Mouse (Mus musculus) right cerebral cortex, postnatal 10 days (tissue): ENCODE measurements at regions not wholly inside any gene's neighbourhood (a gene's known extent, or its start where the extent isn't known, plus 50 kb on each side); places are given as distances from the start of the nearest gene placed in this dataset.

Source experiments
- DNase-seq, 2 experiments: peaks; one replicate each; pipeline ENCODE4 v3.0.0; 2021; ENCODE audit warnings: low spot score in 2 of 2

DNA sequence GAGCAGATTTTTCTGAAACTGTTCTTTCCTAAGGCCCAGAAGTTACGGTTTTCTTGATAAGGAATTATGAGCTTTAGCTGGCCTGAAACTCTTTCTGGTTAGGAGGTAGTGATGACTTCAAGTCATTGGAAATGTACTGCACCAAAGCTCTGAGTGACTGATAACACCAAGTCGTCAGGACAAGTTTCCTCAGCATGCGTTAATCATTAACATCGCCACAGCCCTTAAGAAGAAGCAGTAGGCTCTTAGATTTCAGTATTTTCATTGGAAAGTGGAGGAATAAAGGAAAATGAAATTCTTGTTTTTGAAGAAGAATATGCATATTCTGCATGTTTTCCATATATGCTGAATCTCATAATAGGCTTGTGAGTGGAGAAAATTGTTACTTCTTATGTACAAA is 390.3 kb upstream of the Gm11114 start:
- no peak for DNase-seq

DNA sequence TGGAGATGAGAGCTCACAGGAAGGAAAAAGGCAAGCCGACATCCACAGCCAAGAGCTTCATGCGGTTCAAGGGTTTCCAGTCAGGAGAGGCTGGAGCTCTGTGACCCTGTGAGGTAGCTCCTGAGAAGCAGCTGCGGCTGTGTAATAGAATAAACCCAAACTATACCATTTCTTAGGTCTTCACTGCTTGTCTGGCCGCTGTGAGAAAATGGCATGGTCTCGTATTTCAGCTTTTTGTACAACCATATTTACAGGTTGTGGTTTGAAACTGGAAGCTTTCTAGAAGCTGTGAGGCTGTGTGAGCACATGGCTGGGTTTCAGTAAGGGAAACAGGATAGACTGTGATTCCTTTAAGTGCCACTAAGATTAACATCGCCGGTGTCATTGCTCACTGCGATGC is 388.6 kb upstream of the Gm11114 start:
- DNase-seq, result no peak

DNA sequence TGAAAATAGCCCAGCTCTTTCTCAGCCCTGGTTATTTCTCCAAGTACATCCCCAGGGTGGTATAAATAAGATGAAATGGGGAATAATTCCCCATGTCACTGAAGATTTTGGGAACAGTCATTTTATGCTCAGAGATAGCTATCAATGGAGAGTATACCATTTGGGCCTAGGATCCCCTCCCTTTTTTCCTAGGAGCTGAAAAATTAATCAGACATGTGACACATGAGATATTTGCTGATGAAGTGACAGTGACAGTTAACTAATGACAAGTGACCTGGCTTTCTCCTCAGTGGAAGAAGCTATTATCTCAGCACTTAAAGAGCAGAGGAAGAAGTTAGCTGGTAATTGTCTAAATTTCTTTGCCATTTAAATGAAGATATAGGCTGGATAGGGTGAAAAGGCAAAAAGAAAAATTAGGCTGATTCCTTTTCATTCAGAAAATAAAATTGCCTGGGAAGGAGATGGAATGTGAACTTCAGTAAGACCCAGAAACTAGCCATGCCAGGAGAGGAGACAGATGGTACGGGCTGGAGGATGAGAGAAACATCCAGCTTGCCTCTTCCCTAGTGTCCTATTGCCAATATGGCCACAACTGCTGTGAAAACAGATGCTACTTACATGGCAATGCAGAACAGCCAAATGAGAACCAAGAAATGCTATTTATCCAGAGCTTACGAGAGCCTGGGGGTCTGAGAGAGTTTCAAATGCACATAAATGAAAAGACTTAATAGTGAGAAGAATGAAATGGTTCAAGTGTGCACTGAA is 376.1 kb upstream of the Gm11114 start:
- no peak for DNase-seq

DNA sequence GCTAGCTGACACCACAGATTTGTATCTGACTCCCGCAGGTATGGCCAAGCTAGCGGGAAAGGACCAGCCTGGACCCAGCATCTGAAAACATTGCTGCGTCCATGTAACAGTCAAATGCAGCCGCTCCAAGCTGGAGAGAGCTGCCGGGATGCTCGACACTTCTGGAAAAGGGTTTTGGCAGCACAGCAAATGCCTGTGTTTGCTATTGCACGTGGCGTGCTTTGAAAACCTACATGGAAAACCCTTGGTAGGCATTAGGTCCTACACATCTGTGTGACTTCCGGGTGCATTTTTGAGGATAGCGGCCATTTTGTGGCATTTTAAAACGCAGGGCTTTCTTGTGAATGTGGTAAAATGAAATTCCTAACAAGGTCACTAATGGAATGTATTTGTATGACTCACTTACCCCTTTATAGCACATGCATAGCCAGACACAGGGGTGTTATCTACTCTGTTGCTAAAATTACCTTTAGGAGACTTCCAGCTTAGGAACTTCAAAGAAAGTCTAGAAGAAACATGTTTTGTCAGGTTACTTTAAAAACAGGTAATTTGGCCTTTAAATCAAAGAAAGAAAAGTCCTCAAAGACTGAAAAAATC is 345.9 kb upstream of the Gm11114 start:
- no peak for DNase-seq

DNA sequence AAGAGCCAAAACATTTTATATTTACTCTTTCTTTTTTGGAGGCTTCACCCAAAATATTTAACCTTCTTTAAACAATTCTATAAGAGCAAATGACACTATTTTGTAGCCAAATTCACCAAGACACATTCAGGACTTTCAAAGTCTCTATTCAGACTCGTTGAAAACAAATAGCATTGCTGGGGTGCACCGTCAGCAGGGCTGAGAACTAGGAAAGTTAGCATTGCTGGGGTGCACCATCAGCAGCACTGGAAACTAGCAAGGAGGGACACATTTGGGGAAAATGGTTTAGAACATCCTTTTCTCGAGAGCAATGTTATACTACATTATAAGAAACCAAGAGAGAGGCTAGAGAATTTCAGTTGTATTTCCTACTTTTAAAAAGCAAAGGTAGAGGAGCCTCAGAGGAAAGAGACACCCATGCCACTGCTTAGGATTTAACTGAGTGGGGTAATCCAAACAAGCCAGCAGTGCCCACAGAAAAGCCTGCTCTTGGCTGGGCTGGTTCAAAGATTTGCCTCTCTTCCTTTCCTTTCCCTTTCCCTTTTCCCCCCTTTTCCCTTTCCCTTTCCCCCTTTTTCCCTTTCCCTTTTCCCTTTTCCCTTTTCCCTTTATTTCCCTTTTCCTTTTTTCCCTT is 342.5 kb upstream of the Gm11114 start:
- DNase-seq, result no peak

DNA sequence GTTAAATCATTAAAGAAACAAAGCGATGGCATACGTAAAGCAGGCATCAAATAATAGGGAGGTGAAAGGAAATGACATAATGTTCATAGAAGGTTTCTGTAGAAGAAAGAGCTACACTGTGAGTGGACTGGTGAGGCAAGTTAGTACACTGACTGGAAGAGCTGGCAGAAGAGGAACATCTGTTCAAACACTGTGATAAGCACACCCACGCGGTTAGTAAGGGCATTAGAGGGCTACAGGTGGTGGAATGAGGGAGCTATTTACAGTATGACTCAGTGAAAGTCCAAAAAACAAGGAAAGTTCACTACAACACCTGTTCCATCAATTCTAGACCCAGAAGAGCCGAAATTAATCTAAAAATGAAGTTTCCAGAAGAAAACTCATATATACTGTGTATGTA is 335.1 kb upstream of the Gm11114 start:
- DNase-seq, result no peak

DNA sequence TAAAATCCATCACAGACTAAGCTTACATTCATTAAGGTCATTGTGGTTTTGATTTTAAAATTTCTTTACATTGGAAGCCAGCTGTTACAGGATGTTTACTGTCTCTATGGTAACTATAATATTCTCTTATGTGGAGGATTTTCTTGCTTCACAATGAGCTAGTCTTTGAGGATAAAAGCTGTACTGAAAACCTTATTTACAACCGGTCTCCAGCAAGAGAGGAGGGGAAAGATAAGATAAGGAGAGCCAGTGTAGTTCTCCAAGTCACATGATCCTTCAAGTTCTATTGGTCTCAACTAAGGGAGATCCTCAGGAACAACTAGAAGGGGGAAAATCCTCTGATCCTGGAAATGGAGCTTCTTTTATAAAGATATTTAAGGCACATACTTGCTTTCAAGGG is 309.2 kb upstream of the Gm11114 start:
- DNase-seq, result no peak

DNA sequence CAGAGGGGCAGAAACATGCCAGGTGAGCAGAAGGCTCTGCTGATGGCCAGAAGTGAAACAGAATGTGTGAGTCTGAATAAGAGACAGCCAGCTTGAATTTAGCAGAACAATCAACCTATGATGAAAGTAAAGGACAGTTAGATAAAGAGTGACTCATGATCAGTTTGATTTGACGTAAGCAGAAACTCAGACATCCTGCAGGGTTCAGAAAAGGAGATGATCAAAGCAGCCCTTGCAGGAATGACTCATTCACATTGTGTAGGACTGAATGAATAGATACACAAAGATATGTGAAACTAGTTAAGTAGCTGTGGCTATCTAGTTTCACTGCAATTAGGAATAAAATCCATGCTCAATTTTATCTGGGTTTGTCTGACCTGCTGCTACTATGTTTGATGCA is 301.2 kb upstream of the Gm11114 start:
- no peak for DNase-seq

DNA sequence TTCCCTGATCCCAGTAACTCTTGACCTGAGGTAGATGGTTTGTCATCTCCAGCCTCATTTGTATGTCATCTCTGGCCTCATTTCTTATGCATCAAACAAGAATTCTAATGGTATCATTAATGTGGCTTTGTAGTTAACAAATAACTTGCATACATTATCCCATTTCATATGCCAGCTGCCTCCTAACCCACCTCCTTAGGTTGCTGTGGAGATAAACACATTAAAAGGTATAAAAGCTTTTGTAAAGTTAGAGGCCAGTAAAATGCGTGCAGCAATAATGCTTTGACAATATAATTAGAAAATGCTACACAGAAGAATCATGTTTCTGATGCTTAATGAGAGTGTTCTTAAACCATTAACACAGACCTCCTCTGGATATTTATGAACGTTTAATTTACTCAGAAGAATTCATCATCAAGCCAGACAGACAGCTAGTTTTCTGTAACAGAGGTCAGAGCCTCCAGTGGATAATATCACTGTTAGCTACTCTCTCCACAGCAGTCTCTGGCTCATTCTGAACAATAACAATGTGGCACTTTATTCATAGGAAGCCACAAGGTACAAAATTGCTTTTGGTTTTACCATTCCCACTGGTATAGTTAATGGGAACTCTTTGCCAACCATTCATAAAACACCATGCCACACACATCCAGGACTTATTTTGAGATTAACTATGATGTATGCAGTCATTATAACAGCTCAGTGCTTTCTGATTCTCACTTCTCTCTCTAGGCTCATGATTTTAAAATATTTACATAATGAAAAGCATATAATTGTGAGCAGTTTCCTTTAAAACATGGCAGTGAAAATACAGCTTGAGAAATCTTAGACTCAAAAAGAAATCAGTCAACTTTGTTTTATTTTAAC is 264.2 kb upstream of the Gm11114 start:
- no peak for DNase-seq

DNA sequence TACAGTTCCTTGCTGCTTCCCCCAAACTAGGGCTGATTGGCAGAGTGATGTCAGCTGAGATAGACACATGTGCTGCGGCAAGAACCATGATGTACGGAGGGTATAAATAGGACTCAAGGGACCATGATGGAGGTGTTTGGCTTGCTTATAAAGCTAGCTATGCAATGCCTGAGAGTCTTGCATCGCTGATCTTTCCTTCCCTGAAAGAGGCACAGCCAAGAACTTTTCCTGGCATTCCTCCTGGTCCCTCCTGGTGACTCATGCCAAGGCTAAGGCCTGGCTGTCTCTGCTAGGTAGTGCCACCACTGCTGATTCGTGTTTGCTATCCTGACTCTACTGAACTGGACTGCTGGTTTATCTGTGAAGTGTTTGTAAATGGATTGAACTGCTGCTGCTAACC is 260.0 kb upstream of the Gm11114 start:
- DNase-seq, result peak in 1 of 2 experiments; percentile 16

DNA sequence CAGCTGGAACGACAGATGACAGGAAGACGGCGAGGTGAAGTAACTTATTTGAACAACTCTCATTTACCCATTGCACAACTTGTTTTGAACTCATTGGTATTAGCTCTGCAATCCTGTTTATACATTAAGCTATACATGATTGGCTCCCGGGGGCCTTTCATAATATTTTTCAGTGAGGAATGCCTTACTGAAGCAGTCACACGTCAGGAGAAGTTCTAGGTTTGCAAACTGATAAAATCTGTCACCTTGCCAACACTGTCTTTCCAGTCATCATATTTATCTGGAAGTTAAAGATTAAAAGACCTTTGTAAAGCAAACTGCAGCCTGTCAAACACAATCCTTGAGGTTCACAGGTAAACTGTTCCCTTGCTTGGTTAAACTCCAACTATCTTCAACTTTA is 232.6 kb upstream of the Gm11114 start:
- no peak for DNase-seq

DNA sequence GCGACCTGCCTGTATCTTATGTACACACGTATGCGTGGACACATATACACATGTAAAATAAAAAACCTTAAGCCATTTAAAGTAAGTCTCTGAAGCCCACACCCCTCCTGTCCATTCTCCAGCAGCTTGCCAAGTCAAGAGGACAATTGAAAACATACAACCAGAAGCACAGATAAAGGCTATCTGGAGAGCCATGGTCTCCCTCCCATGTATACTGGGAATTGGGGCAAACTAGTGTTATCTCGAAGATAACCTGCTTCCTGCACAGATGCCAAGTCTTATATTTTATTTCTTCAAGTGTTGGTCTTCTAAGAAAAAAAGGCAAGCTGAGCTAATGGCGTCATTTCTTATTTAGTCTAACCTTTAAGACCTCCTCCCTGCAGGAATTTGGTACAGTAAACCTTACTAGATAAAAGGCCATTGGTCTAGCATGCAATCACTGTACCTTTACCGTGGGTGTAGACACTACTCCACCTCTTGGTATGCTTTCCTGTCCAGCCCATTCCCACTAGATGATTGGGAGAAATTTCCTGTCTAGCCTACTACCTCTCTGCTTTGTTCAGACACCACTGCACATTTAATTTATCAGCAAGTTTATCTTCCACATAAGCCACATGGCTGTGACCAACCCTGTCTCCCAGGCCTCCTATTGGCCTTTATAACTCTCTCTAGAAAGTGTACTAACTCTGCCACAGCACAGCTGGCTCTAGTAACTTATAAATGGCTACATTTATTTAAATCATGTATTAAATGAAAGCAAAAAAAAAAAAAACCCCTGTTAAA is 223.8 kb upstream of the Gm11114 start:
- no peak for DNase-seq

DNA sequence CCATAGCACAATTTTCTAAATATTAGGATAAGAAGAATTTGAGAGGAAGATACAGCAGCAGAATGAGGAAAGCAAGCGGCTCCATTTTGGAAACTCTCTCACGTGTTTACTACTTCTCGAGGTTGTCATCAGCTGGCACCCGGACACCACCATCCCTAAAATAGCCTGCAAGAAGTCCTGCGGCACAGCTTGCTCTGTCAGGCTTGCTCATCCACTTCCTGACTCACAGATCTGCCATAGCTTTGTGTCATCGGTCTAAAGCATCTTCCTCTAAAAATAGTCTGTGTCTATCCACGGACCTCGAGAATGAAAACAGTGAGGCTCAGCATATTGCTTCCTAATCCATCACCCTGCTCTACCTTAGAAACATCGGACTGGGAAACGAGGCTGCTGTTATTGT is 222.3 kb upstream of the Gm11114 start:
- peak; percentile 36 to 63 for DNase-seq

DNA sequence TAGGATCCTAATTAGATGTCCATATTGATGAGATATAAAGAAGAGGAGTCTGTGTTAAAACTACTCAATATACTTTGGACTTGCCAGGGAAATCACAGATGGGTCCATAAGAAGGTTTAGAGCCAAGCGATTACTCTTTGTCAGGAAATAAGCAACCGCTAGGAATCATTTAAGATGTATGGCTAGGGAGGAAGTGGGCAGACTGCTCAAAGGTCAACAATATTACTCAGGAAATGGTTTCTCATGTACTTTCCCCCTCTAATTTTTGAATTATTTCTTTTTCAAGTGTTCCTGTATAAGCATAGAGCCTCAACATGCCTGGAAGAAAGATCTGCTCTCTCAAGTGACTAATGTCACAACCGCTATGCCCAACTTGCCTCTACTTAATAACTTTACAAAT is 217.3 kb upstream of the Gm11114 start:
- no peak for DNase-seq

DNA sequence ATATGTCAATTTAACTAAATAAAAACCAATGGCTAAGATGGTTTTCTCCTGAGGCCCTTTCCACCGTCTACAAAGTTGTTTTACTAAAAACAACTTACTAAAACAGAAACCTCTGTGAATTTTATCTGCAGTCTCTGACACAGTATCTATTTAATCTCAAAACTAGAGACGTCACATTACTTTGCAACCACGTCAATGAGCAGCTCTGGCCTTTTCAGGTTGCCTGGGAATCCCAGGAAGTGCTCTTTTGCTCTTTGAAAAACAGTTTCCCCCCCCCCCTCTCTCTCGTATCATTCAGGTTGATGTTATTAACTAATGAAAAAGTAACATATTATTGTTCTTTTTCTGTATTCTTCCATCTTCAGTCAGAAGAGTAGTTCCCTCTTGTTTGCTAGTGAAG is 216.1 kb upstream of the Gm11114 start:
- no peak for DNase-seq

DNA sequence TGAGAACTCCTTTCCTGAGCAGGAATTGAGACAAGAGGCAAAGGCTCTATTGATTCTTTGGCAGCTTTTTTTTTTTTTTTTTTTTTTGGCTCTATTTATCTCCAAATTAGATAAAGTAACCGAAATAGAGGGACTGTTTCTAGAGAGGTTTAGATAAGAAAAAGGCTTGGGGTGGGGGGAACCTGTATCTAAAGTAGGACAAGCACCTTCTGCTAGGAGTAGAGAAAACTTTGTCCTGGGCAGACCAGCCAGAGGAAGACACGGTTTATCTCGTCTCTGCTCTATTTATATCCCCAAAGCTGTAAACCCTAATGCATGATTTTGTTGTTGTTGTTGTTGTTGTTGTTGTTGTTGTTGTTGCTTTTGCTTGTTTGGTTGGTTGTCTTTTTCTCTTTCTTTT is 199.6 kb upstream of the Gm11114 start:
- DNase-seq, result no peak

DNA sequence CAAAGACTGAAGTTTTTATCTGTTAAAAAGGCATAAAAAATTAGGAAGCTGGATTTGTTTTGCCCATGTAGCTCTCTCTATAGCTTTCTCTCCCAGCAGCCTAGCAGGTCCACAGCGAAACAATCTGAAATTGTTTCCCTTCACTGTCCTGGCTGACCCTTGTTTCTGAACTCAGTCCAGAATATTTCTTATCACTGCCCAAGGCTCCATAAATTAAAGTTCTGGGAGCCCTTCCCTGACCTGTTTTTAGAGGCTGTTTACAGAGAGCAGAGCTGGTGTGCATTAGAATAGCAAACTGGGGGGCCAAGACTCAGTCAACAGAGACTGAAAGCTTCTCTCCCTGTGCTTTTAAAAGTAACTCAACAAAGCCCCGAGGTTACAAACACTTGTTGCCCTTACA is 198.3 kb upstream of the Gm11114 start:
- no peak for DNase-seq

DNA sequence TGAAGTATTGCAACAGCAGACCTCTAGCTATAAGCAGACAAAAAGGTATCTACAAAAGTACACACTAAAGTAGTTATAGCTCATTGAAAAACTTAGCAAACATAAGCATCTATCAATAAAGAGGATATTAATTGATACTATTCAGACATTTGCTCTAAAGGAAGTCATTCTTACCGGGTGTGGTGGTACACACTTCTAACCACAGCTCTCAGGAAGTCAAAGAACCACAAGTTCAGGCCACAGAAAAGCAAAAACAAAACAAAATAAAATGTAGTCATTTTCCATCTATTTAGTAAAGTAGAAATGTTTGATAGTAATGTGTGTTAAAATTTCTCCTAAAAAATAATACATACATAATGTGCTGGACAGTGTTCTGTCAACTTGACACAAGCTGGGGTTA is 192.5 kb upstream of the Gm11114 start:
- DNase-seq, result no peak

DNA sequence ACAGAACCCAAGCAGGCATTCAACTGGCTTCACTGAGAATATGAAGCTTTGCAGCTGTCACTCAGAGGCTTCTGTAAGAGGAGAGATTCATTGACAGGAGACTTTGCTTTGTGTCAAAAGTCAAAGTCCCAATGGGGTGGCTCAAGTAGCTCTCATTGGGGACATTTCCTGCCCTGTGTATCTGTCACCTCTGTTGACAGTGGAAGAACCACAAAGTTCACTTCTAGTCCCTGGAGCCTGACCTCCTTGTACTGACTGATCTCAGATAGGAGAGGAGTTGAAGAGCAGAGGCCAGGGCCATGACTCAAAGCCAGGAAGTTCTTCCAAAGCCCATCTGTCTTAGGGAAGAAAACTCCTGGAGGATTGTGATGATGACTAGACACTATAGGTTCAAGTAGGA is 191.5 kb upstream of the Gm11114 start:
- DNase-seq, result no peak

DNA sequence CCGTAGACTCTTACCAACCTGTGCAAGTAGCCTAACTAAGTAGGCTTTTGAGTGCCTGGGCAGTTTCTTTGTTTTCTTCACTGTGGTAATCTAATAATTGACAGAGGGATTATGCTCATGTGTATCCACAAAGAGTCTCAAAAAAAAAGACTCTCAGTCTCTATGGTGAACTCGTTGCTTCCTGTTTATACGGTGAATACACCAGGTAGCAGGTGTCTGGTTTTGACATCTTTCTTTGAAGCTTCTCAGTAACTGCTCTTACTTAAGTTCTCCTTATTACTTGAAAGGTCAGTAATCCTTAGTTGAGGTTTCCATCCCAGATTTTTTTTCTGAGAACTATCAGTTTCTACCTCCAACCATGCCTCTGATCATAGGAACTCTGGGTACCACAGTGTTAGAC is 188.9 kb upstream of the Gm11114 start:
- no peak for DNase-seq

DNA sequence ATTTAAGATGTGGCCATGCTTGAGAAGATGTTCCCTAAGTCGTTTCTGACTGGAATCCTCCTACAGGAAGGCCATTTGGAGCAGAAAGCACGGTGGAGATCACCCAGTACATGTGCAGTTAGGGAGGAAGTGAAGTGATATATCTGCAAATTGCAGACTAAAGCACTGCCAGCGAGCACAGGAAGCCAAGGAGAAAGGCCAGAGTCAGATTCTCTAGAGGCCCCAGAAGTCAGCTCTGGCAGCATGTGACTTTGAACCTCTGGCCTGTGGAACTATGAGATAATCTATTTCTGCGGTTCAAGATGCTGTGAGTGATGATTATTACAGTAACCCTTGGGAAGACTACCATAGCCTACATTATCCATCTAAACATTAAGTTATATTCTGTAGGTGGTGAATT is 186.8 kb upstream of the Gm11114 start:
- DNase-seq, result no peak

DNA sequence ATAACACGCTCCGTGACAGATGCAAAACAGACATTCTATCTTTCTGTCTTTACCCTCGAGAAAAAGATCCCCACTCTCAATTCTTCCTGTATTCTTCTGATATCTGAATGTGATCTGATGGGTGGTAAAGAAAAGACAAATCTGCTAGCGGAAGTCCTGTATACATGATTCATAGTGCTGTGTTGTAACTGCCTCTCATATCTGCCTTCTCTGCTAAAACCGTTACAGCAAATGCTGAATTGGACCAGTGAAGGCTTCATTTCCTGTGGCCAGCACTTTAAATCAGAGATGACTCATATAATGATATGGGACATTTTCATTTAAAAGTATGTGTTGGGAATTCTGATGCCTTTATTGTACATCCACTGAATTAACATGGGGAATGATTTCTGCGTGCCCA is 186.0 kb upstream of the Gm11114 start:
- DNase-seq, result no peak
